Mouse (Mus musculus): ENCODE measurements around the gene Eva1c. TPM values are rescaled to one million over a fixed set of nuclear protein-coding genes. Genes with fewer than 3 reads are reported as not detected.

The Eva1c gene
- polyA plus RNA-seq, 1 experiment from 2014 or later = 0.74 TPM

GRCm38 (mm10) chr16:90885351-90885750, 58.8 kb downstream of the Eva1c start:
- WGBS = 71% methylated on average over 2 of the region's 2 CpGs
- Histone ChIP-seq H3K4me1 (replicated peaks; ENCODE audit: control insufficient read depth, insufficient read depth, low read length) (0 out of 2 replicates have a peak, but pooled peaks cover 4% of the 10 kb centered on the region), H3K27ac (ENCODE audit: low read depth) (no peak overlapping the region), H3K27me3 (replicated peaks; ENCODE audit: control insufficient read depth, insufficient read depth, low read length) (no peaks in the 10 kb centered on the region), H3K4me3 (ENCODE audit: low read depth, low read length) (no peak overlapping the region), H3K4me2 (ENCODE audit: low read length) (no peak overlapping the region), H3K9me3 (ENCODE audit: control insufficient read depth, low read length) (no peaks in the 10 kb centered on the region), H3K36me3 (ENCODE audit: control insufficient read depth, insufficient read depth, low read length) (no peaks in the 10 kb centered on the region), H3K9ac (ENCODE audit: low read length) (no peak overlapping the region)
- DNase-seq (ENCODE audit: low spot score) (no peak), ATAC-seq (replicated peaks; ENCODE audit: low FRiP score, low TSS enrichment, low read depth) (no peak)

DNA sequence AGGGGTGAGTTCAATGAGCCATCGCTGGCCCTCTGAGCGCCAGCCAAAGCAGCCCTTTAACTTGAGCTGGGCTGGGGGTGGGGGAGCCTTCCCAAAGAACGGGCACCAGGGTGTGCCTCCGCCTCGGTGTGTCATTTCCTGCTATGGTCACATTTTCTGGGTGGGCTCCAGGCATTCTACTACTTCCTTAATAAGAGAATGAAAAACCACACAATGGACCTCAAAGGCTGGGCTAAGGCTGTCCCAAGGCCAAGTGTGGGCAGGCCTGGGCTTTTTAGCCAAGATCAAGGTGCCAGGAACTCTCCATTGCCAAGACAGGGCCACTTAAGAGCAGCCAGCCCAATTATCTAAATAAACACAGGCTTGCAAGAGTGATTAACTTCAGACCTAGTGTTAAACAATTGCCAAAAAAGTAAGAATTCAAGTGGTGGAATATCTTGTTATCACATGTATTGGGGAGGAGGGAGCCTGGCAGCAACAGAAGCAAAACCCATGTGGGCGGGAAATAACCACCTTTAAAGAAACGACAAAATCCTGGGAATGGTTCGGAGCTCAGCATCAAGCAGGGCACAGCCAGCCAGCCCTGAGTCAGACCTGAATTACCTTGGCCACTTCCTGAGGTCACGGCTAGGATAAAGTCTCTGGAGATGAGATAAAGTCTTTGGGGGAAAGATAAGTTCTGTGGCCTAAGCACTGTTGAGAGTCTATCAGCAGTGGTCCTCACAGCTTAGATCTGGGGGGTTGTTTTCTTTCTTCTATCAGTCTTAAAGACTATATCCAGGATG, 59.5 kb downstream of the Eva1c start:
- DNase-seq (ENCODE audit: low spot score) = no peak
- H3K9ac ChIP-seq (ENCODE audit: low read length) = no peak overlapping the region
- ATAC-seq (replicated peaks; ENCODE audit: low FRiP score, low TSS enrichment, low read depth) = no peak
- no peaks in the 10 kb centered on the region for H3K36me3 ChIP-seq (ENCODE audit: control insufficient read depth, insufficient read depth, low read length)
- H3K4me1 ChIP-seq (replicated peaks; ENCODE audit: control insufficient read depth, insufficient read depth, low read length) = 0 out of 2 replicates have a peak, but pooled peaks cover 4% of the 10 kb centered on the region
- no peak overlapping the region for H3K27ac ChIP-seq (ENCODE audit: low read depth)
- H3K4me3 ChIP-seq (ENCODE audit: low read depth, low read length) = no peak overlapping the region
- 60% methylated on average over 9 of the region's 9 CpGs for WGBS
- H3K4me2 ChIP-seq (ENCODE audit: low read length) = no peak overlapping the region
- H3K27me3 ChIP-seq (replicated peaks; ENCODE audit: control insufficient read depth, insufficient read depth, low read length) = 0 out of 2 replicates have a peak, but pooled peaks cover 2% of the 10 kb centered on the region
- H3K9me3 ChIP-seq (ENCODE audit: control insufficient read depth, low read length) = no peaks in the 10 kb centered on the region

GRCm38 (mm10) chr16:90890683-90891082, 64.2 kb downstream of the Eva1c start:
- no peak for ATAC-seq (replicated peaks; ENCODE audit: low FRiP score, low TSS enrichment, low read depth)
- H3K4me2 ChIP-seq (ENCODE audit: low read length) = no peak overlapping the region
- no peak overlapping the region for H3K9ac ChIP-seq (ENCODE audit: low read length)
- H3K36me3 ChIP-seq (ENCODE audit: control insufficient read depth, insufficient read depth, low read length) = no peaks in the 10 kb centered on the region
- peaks cover 9% of the 10 kb centered on the region; the same call in 1 of the 2 replicates for H3K4me1 ChIP-seq (replicated peaks; ENCODE audit: control insufficient read depth, insufficient read depth, low read length)
- no peak overlapping the region for H3K4me3 ChIP-seq (ENCODE audit: low read depth, low read length)
- H3K9me3 ChIP-seq (ENCODE audit: control insufficient read depth, low read length) = no peaks in the 10 kb centered on the region
- 0 out of 2 replicates have a peak, but pooled peaks cover 3% of the 10 kb centered on the region for H3K27me3 ChIP-seq (replicated peaks; ENCODE audit: control insufficient read depth, insufficient read depth, low read length)
- DNase-seq (ENCODE audit: low spot score) = no peak
- 79% methylated on average over 9 of the region's 9 CpGs for WGBS
- no peak overlapping the region for H3K27ac ChIP-seq (ENCODE audit: low read depth)

- Histone ChIP-seq H3K9ac (ENCODE audit: low read length) (no peak overlapping the region), H3K4me3 (ENCODE audit: low read depth, low read length) (no peak overlapping the region), H3K4me1 (replicated peaks; ENCODE audit: control insufficient read depth, insufficient read depth, low read length) (peaks cover 9% of the 10 kb centered on the region; the same call in 1 of the 2 replicates), H3K36me3 (ENCODE audit: control insufficient read depth, insufficient read depth, low read length) (no peaks in the 10 kb centered on the region), H3K4me2 (ENCODE audit: low read length) (peak overlapping the region; percentile 7; the same call in 1 of the 2 replicates), H3K27ac (ENCODE audit: low read depth) (no peak overlapping the region), H3K27me3 (replicated peaks; ENCODE audit: control insufficient read depth, insufficient read depth, low read length) (0 out of 2 replicates have a peak, but pooled peaks cover 3% of the 10 kb centered on the region), H3K9me3 (ENCODE audit: control insufficient read depth, low read length) (no peaks in the 10 kb centered on the region)
- DNase-seq (ENCODE audit: low spot score) = no peak
- no peak for ATAC-seq (replicated peaks; ENCODE audit: low FRiP score, low TSS enrichment, low read depth)
- 45% methylated on average over 14 of the region's 14 CpGs for WGBS
Observed at GRCm38 (mm10) chr16:90891601-90892000, 65.1 kb downstream of the Eva1c start.

DNA sequence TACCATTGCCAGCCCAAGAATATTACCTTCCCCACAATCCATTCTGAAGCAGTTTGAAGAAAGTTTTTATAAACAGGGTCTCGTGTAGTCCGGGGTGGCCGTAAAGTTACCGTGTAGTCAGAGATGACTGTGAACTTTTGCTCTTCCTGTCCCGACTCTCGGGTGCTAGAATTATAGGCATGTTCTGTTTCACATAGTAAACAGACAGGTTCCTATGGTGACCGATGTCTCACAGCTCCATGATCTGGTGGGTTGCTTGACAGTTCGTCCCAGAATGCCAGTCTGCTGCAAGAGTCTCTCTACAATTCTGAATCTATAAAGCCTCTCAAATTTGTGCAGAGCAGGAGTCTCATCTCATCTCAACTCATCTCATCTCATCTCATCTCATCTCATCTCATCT, 65.6 kb downstream of the Eva1c start:
- DNase-seq (ENCODE audit: low spot score) (no peak), ATAC-seq (replicated peaks; ENCODE audit: low FRiP score, low TSS enrichment, low read depth) (no peak)
- Histone ChIP-seq H3K27ac (ENCODE audit: low read depth) (no peak overlapping the region), H3K36me3 (ENCODE audit: control insufficient read depth, insufficient read depth, low read length) (no peaks in the 10 kb centered on the region), H3K27me3 (replicated peaks; ENCODE audit: control insufficient read depth, insufficient read depth, low read length) (0 out of 2 replicates have a peak, but pooled peaks cover 3% of the 10 kb centered on the region), H3K9me3 (ENCODE audit: control insufficient read depth, low read length) (no peaks in the 10 kb centered on the region), H3K9ac (ENCODE audit: low read length) (no peak overlapping the region), H3K4me1 (replicated peaks; ENCODE audit: control insufficient read depth, insufficient read depth, low read length) (peaks cover 9% of the 10 kb centered on the region; the same call in 1 of the 2 replicates), H3K4me2 (ENCODE audit: low read length) (peak overlapping the region; percentile 7; the same call in 1 of the 2 replicates), H3K4me3 (ENCODE audit: low read depth, low read length) (no peak overlapping the region)
- 9% methylated on average over 8 of the region's 8 CpGs for WGBS

- Histone ChIP-seq H3K9ac (ENCODE audit: low read length) (no peak overlapping the region), H3K9me3 (ENCODE audit: control insufficient read depth, low read length) (no peaks in the 10 kb centered on the region), H3K4me3 (ENCODE audit: low read depth, low read length) (no peak overlapping the region), H3K27ac (ENCODE audit: low read depth) (no peak overlapping the region), H3K4me1 (replicated peaks; ENCODE audit: control insufficient read depth, insufficient read depth, low read length) (peaks cover 9% of the 10 kb centered on the region; the same call in 1 of the 2 replicates), H3K36me3 (ENCODE audit: control insufficient read depth, insufficient read depth, low read length) (no peaks in the 10 kb centered on the region), H3K27me3 (replicated peaks; ENCODE audit: control insufficient read depth, insufficient read depth, low read length) (0 out of 2 replicates have a peak, but pooled peaks cover 3% of the 10 kb centered on the region), H3K4me2 (ENCODE audit: low read length) (no peak overlapping the region)
- ATAC-seq (replicated peaks; ENCODE audit: low FRiP score, low TSS enrichment, low read depth) (no peak), DNase-seq (ENCODE audit: low spot score) (no peak)
- WGBS = 69% methylated on average over 7 of the region's 7 CpGs
Observed at GRCm38 (mm10) chr16:90893019-90893418, 66.5 kb downstream of the Eva1c start.

GRCm38 (mm10) chr16:90893792-90894191, 67.3 kb downstream of the Eva1c start:
- Histone ChIP-seq H3K4me3 (ENCODE audit: low read depth, low read length) (no peak overlapping the region), H3K9me3 (ENCODE audit: control insufficient read depth, low read length) (no peaks in the 10 kb centered on the region), H3K9ac (ENCODE audit: low read length) (no peak overlapping the region), H3K27ac (ENCODE audit: low read depth) (no peak overlapping the region), H3K36me3 (ENCODE audit: control insufficient read depth, insufficient read depth, low read length) (no peaks in the 10 kb centered on the region), H3K4me2 (ENCODE audit: low read length) (no peak overlapping the region), H3K27me3 (replicated peaks; ENCODE audit: control insufficient read depth, insufficient read depth, low read length) (0 out of 2 replicates have a peak, but pooled peaks cover 3% of the 10 kb centered on the region), H3K4me1 (replicated peaks; ENCODE audit: control insufficient read depth, insufficient read depth, low read length) (peaks cover 9% of the 10 kb centered on the region; the same call in 1 of the 2 replicates)
- ATAC-seq (replicated peaks; ENCODE audit: low FRiP score, low TSS enrichment, low read depth) (no peak), DNase-seq (ENCODE audit: low spot score) (no peak)
- 50% methylated on average over 9 of the region's 9 CpGs for WGBS

DNA sequence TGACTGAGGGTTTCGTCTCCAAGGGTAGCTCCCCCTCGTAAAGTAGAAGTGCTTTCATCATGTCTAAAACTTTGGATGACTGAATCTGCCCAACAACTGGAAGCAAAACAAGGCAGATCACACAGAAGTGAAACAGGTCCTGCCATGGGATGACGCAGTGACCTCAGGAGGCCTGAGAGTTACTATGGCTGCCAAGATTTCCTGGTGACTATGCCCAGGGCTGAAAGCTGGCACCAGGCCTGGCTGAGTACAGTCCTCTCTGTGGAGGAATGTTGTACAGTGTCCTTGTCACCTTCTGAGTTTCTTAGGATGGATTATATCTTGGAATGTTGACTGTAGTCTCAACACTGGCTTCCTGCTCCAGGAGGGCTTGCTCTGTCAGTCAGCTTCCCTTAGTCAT, 71.1 kb downstream of the Eva1c start:
- Histone ChIP-seq H3K4me1 (replicated peaks; ENCODE audit: control insufficient read depth, insufficient read depth, low read length) (0 out of 2 replicates have a peak, but pooled peaks cover 2% of the 10 kb centered on the region), H3K27ac (ENCODE audit: low read depth) (no peak overlapping the region), H3K27me3 (replicated peaks; ENCODE audit: control insufficient read depth, insufficient read depth, low read length) (no peaks in the 10 kb centered on the region), H3K4me3 (ENCODE audit: low read depth, low read length) (no peak overlapping the region), H3K4me2 (ENCODE audit: low read length) (no peak overlapping the region), H3K9ac (ENCODE audit: low read length) (no peak overlapping the region), H3K36me3 (ENCODE audit: control insufficient read depth, insufficient read depth, low read length) (no peaks in the 10 kb centered on the region), H3K9me3 (ENCODE audit: control insufficient read depth, low read length) (no peaks in the 10 kb centered on the region)
- ATAC-seq (replicated peaks; ENCODE audit: low FRiP score, low TSS enrichment, low read depth) (no peak), DNase-seq (ENCODE audit: low spot score) (no peak)
- 93% methylated on average over 3 of the region's 3 CpGs for WGBS

Measured in intestine, embryonic 14.5 days (tissue).